Mouse (Mus musculus) Patski (cell line): ENCODE data around the gene Lingo1. TPM values are rescaled to one million over a fixed set of nuclear protein-coding genes. Genes with fewer than 3 reads are reported as not detected.

Experiments
- ATAC-seq: fragments of 100-300 bp; one replicate; pipeline ENCODE4 v1.8.0; 2021
- CTCF ChIA-PET: fragments of 350-600 bp; sonication (Branson Sonifier 250); formaldehyde crosslinking; loops from one replicate; lab custom pipeline; 2022; ENCODE audit warnings: inconsistent platforms; lab: Charles Lee
- POLR2A ChIA-PET: fragments of 350-600 bp; sonication (Branson Sonifier 250); formaldehyde crosslinking; loops from one replicate; lab custom pipeline; 2022; ENCODE audit warnings: antibody characterized with exemption, inconsistent platforms; lab: Charles Lee
- DNase-seq: peaks from one replicate; pipeline ENCODE4 v3.0.0-alpha.2; 2011; ENCODE audit warnings: low read depth, low spot score
- H3K27me3 ChIP-seq: fragments of 371-371 bp; one replicate; pipeline ENCODE4 v1.5.1; 2021
- CTCF ChIP-seq: fragments of 100-300 bp; IDR thresholded peaks from one replicate; pipeline ENCODE4 v1.5.1; 2021
- in situ Hi-C: fragments of 300-500 bp; cut with MboI; formaldehyde crosslinking; loops from 3 replicates; pipeline ENCODE4 v1.11.1; 2018; ENCODE audit warnings: low pct_unique_long_range_greater_than_20kb, mixed read lengths
- polyA plus RNA-seq: library from polyadenylated mRNA; unstranded; gene quantifications from one replicate; pipeline ENCODE4 v1.2.3, GENCODE M21; 2021

The Lingo1 gene
- polyA plus RNA-seq, 1 experiment from 2014 or later = 0.06 TPM

GRCm38 (mm10) chr9:56646227-56647025, 149.8 kb downstream of the Lingo1 start:
- no peak for TF ChIP-seq CTCF
- ATAC-seq = no peak
- CTCF ChIA-PET = interaction anchor here (1.1 to 1.3 kb wide), 2 partner anchors 8 to 11 kb away, joined by 3 read pairs; no protein-coding TSS in a partner anchor
- POLR2A ChIA-PET = no interaction called here
- in situ Hi-C loops = no loop called here
- H3K27me3 ChIP-seq = peaks cover 26% of the 10 kb centered on the region
- DNase-seq = no peak

GRCm38 (mm10) chr9:56643474-56643873, 152.8 kb downstream of the Lingo1 start:
- in situ Hi-C loops = no loop called here
- ChIA-PET POLR2A (no interaction called here), CTCF (no interaction called here)
- ATAC-seq (no peak), DNase-seq (no peak)
- H3K27me3 ChIP-seq = peaks cover 56% of the 10 kb centered on the region
- TF ChIP-seq CTCF = no peak

DNA sequence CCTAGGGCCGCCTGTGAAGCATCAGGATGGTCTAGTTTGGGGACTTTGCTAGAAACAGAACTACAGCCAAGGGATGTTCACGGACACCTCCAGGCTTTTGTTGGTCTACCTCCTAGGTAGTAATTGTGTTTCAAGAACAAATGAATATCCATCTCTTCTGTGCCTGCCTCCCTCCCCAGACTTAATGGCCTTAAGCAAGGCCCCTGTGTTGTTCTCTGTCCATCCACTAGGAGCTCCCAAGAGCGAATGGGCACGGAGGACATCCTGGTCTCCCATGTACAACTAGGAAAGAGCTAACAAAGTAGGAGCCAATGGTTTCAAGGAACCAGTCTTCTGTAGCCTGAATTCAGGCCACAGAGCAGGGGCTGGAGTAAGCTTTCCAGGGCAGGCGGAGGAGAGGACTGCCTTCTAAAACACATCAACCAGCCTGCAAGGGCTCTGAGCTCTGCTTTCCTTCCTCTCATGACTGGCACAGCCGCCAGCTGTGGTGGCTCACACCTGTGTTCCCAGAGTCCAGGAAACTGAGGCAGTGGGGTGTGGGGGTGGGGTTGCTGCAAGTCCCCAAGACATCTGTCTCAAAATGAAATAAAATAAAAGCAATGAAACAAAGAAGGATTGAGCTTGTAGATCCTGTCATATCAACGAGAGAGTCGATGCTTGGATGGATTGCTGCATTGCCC, 157.9 kb downstream of the Lingo1 start:
- ChIA-PET CTCF (interaction anchor here (0.6 kb wide), 1 partner anchor 9 kb away, joined by 3 read pairs; no protein-coding TSS in a partner anchor), POLR2A (no interaction called here)
- in situ Hi-C loops = loop anchor here (5.0 kb wide), 1 partner anchor 249 kb away; no protein-coding TSS in a partner anchor
- TF ChIP-seq CTCF = no peak
- H3K27me3 ChIP-seq = peaks cover 80% of the 10 kb centered on the region
- DNase-seq = no peak
- no peak for ATAC-seq

DNA sequence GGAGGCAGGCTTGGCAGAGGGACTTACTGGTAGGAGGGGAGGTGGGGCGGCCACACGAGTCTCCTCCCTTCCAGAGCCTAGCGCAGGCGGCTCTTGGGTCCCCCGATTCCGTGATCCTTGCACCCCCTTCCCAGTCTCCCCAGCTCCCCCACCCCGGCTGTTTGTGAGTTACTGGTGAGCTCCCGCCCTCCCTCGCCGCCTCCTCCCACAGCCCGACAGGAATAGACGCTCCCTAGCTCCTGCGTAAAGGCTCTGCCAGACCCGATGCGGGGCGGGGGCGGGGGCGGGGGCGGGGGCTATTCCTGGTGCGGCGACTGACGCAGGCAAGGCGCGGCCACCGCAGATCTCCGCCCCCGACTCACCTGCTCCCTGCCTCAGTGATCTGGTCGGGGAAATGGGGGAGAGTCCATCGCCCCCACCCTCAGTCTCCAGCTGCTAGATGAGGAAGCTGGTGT, 158.8 kb downstream of the Lingo1 start:
- ATAC-seq (no peak), DNase-seq (no peak)
- no peak for TF ChIP-seq CTCF
- ChIA-PET POLR2A (no interaction called here), CTCF (no interaction called here)
- peaks cover 81% of the 10 kb centered on the region for H3K27me3 ChIP-seq
- in situ Hi-C loops = loop anchor here (5.0 kb wide), 1 partner anchor 250 kb away; no protein-coding TSS in a partner anchor

GRCm38 (mm10) chr9:56636766-56637402, 159.4 kb downstream of the Lingo1 start:
- TF ChIP-seq CTCF = no peak
- POLR2A ChIA-PET = no interaction called here
- peaks cover 82% of the 10 kb centered on the region for H3K27me3 ChIP-seq
- in situ Hi-C loops = loop anchor here (5.0 kb wide), 1 partner anchor 250 kb away; no protein-coding TSS in a partner anchor
- CTCF ChIA-PET = interaction anchor here (0.9 to 1.9 kb wide), 5 partner anchors 13 to 187 kb away, joined by 3 to 6 read pairs (median 5); no protein-coding TSS in a partner anchor
- no peak for DNase-seq
- ATAC-seq = no peak

DNA sequence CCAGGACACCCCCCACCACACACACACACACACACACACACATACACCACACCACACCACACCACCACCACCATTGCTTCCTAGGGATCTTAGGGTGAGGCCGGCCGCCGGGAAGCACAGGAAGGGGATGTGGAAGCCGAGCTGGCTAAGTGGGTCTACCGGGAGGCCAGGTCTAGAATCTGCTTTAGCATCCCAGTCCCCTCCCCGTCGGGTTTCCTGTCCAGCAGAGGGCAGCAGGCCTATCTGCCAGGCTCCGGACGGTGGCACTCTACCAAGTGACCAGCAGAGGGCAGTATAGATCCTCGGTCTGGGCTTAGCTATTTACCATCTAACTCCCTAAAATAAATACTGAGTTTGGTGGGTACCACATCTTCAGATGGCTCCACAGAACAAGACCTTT, 160.1 kb downstream of the Lingo1 start:
- POLR2A ChIA-PET = no interaction called here
- ATAC-seq (peak; percentile 48), DNase-seq (peak; percentile 25)
- in situ Hi-C loops = loop anchor here (5.0 kb wide), 1 partner anchor 251 kb away; no protein-coding TSS in a partner anchor
- H3K27me3 ChIP-seq = peaks cover 84% of the 10 kb centered on the region
- CTCF ChIA-PET = interaction anchor here (0.9 to 1.9 kb wide), 6 partner anchors 11 to 188 kb away, joined by 3 to 6 read pairs (median 5); no protein-coding TSS in a partner anchor
- TF ChIP-seq CTCF = no peak

DNA sequence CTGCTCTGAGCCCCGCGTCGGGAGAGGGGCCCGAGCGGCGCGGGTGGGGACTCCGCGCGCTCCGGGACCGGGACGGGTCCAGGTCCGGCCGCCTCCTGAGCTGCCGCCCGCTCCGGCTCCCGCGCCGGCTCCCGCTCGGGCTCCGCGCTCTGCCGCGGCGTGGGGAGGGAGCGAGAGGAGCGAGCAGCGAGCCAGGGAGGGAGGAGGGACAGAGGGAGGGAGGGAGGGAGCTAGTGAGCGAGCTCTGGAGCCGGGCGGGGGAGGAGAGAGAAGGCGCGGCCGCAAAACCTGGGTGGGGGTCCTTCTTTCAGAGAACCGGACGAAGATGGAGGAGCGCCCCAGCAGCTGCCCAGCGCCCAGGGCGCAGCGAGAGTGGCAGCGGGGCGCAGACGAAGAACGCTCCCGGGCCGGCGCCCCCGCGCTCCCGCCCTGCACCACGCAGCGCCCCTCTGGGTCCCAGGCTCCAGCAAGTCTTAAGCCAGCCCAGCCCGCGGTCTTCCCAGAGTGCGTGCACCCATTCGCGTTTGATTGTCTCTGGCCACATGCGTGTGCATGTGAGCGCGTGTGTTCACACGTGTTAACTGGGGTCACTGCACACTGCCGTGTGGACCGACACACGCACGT, 160.7 kb downstream of the Lingo1 start:
- in situ Hi-C loops = loop anchor here (5.0 kb wide), 1 partner anchor 252 kb away; no protein-coding TSS in a partner anchor
- POLR2A ChIA-PET = no interaction called here
- DNase-seq (no peak), ATAC-seq (peak; percentile 28)
- no peak for TF ChIP-seq CTCF
- CTCF ChIA-PET = interaction anchor here (1.2 to 1.9 kb wide), 4 partner anchors 11 to 189 kb away, joined by 3 to 6 read pairs (median 4); no protein-coding TSS in a partner anchor
- peaks cover 79% of the 10 kb centered on the region for H3K27me3 ChIP-seq

GRCm38 (mm10) chr9:56635121-56635497, 161.2 kb downstream of the Lingo1 start:
- H3K27me3 ChIP-seq = peaks cover 74% of the 10 kb centered on the region
- ChIA-PET CTCF (interaction anchor here (1.3 to 1.9 kb wide), 3 partner anchors 12 to 189 kb away, joined by 3 to 6 read pairs (median 3); no protein-coding TSS in a partner anchor), POLR2A (no interaction called here)
- DNase-seq (no peak), ATAC-seq (no peak)
- in situ Hi-C loops = loop anchor here (5.0 kb wide), 1 partner anchor 252 kb away; no protein-coding TSS in a partner anchor
- TF ChIP-seq CTCF = no peak

DNA sequence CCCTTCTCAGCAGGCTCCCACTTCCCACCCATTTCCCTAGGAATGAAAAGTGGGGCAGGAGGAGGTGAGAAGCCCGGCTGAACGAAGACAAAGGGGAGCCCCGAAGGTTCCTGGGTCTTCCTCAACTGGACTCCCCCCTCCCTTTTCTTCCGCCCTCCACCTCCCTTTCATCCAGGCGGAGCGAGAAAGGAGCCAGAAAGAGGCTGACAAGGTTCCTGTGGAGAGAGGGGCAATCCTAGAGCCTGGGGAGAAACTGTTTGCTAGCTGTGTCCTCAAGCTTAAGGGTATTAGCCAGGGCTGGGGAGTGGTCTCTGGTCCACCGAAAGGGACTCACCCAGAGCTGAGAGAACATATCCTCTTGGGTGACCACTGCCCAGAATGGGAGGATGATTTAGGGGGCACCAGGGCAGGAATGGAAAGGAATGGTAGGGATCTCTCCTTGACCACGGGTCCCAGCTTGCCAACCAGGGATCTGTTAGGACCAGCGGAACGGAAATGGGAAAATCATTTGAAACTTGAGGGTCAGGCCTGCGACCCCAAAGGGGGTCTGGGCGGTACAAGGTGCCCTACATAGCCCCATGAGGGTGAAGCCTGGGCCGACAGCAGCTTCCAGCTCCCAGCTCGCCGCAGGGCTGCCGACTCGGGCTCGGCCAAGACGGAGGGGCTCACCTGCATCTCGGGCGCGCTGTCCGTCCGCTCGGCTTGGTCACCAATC, 161.7 kb downstream of the Lingo1 start:
- H3K27me3 ChIP-seq = peaks cover 68% of the 10 kb centered on the region
- no peak for TF ChIP-seq CTCF
- in situ Hi-C loops = loop anchor here (5.0 kb wide), 1 partner anchor 253 kb away; no protein-coding TSS in a partner anchor
- ATAC-seq (no peak), DNase-seq (no peak)
- CTCF ChIA-PET = no interaction called here
- POLR2A ChIA-PET = no interaction called here
